Mouse (Mus musculus) kidney, postnatal 0 days (tissue): ENCODE measurements around the gene Wnt5a. TPM values are rescaled to one million over a fixed set of nuclear protein-coding genes. Genes with fewer than 3 reads are reported as not detected.

ENCODE experiments used
- ATAC-seq: fragments of 200-750 bp; cut with Nextera tagmentation; replicated peaks from 2 replicates; pipeline ENCODE4 v1.8.0; 2017; ENCODE audit warnings: low read depth, moderate number of reproducible peaks, moderate TSS enrichment, moderate library complexity; ENCODE audit not compliant: low FRiP score
- DNase-seq: peaks from one replicate; pipeline ENCODE4 v3.0.0-alpha.2; 2016; ENCODE audit warnings: low spot score
- H3K27ac ChIP-seq: fragments of 300-500 bp; sonication (generic); 2 replicates; pipeline ENCODE4 v1.5.1; 2014; ENCODE audit warnings: mild to moderate bottlenecking
- H3K27me3 ChIP-seq: fragments of 300-500 bp; sonication (generic); 2 replicates; pipeline ENCODE4 v1.6.1; 2014; ENCODE audit warnings: low read length, mixed read lengths; ENCODE audit not compliant: insufficient read depth
- H3K36me3 ChIP-seq: fragments of 300-500 bp; sonication (generic); 2 replicates; pipeline ENCODE4 v1.6.1; 2014; ENCODE audit warnings: low read length, mixed read lengths; ENCODE audit not compliant: insufficient read depth
- H3K4me1 ChIP-seq: fragments of 300-500 bp; sonication (generic); replicated peaks from 2 replicates; pipeline ENCODE4 v1.6.1; 2014; ENCODE audit warnings: antibody characterized with exemption, low read length, mixed read lengths; ENCODE audit not compliant: insufficient read depth
- H3K4me2 ChIP-seq: fragments of 300-500 bp; sonication (generic); 2 replicates; pipeline ENCODE4 v1.6.1; 2014; ENCODE audit warnings: mild to moderate bottlenecking, low read length, moderate library complexity, mixed read lengths
- H3K4me3 ChIP-seq: fragments of 300-500 bp; sonication (generic); replicated peaks from 2 replicates; pipeline ENCODE4 v1.5.1; 2014; ENCODE audit warnings: low read depth, low read length
- H3K9ac ChIP-seq: fragments of 300-500 bp; sonication (generic); 2 replicates; pipeline ENCODE4 v1.6.1; 2014; ENCODE audit warnings: low read depth, low read length
- H3K9me3 ChIP-seq: fragments of 300-500 bp; sonication (generic); replicated peaks from 2 replicates; pipeline ENCODE4 v1.6.1; 2016; ENCODE audit warnings: low read length, inconsistent platforms, mixed read lengths
- CTCF ChIP-seq: IDR thresholded peaks from 2 replicates; pipeline ENCODE4 v1.5.1; 2016; ENCODE audit warnings: antibody characterized with exemption, low read depth, mild to moderate bottlenecking, moderate library complexity
- WGBS: fragments of 180-500 bp; shearing (Covaris S2); extraction: QIAGEN DNeasy Blood & Tissue Kit; methylation state at CpG from one replicate; pipeline ENCODE4 v1.1.7; 2014; 5-methylcytosine and 5-hydroxymethylcytosine counted together
- polyA plus RNA-seq: library from polyadenylated mRNA; unstranded; fragments of >200 nt; fragmentation: Nextera tagmentation; extraction: Ambion mirVana; gene quantifications from 2 replicates; pipeline ENCODE4 v1.2.1, GENCODE M21; 2015

Wnt5a gene
- 23.3 and 25.7 TPM in 2 replicates for polyA plus RNA-seq

DNA sequence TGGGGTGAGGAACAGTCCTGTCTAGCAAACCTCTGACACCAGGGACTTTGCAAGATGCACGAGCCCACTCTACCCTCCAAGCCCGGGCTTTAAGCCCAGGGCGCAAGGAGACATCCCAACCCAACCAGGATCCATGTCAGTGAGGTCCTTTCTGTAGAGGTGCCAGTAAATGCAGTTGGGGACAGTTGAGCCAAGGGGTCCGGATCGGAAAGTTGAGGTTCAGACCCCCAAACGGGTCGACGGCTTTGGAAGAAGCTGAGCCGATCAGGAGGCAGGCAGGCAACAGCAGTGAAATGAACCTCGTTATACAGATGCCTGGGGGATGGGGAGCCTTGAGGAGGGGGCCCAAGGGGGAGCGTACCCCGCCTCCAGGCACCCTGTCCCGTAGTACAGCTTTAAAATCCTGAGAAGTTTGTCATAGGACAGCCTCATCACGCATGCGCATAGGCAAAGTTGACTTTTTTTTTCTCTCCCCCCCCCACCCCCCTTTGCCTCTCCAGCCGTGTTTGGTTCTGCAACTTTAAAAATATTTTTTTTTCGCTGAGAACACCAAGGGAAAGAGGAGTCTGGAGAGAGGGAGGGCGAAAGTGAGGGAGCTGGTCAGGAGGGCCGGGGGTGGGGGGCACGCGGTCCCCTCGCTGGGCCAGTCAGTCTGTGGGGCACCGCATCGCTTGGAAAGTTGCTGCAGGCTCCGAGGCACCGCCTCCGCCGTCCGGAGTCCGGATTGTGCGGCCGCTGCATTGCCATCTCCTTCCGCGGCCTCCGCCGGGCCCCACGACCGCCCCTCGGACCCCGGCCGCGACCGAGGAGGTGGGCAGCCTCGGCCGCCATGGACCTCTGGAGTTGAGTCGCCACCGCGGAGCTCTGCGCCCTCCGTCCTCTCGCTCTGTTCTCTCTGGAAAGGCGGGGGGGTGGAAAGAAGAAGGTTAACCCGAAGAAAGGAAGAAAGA lies at the start of gene Wnt5a:
TSS of gene Wnt5a (plus strand) at position 650 of the 950 bp plus-strand sequence.
- Histone ChIP-seq H3K9me3 (no peaks in the 10 kb centered on the region), H3K4me2 (peak within 1 kb of the TSS; percentile 86), H3K9ac (peak within 1 kb of the TSS; percentile 58), H3K4me3 (peak within 1 kb of the TSS; percentile 53), H3K27ac (peak within 1 kb of the TSS; percentile 89), H3K36me3 (no peaks in the 10 kb centered on the region), H3K4me1 (0 out of 2 replicates have a peak, but pooled peaks cover 5% of the 10 kb centered on the region), H3K27me3 (0 out of 2 replicates have a peak, but pooled peaks cover 11% of the 10 kb centered on the region)
- no peak for TF ChIP-seq CTCF
- WGBS: under 1% methylated on average over 53 of the region's 53 CpGs
- ATAC-seq (peak; percentile 38; the same call in 1 of the 2 replicates), DNase-seq (peak; percentile 75)

DNA sequence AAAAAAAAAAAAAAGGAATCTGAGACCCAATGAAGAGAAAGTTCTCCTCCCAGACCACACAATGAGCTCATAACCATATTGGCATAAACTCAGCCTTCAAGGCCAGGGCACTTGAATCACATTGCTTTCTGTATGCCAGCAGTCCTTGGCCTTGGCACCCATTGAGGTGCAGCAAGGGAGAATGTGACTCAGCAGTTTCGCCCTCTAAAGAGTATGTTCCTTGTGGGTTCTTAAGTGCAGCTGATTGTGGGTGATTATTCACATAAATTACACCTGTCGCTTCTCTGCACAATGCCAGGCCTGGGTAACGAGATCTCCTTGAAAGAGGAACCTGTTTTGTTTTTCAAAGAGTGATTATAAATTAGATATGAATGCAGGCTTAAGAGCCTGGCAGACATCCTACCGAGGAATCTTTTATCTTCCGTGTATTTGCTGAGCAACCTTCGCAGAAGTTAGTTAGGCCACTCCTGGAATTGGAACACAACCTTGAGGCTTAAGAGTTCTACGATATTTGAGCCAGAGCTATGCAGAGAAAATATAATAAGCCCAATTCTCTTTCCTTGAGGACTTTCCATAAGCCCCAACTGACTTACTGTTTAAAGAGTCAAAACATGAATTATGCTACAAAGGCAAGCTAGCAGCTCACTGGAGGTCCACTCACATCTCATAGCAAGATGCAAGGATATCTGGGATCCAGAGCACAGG lies 48.0 kb upstream of the Wnt5a start:
- Histone ChIP-seq H3K9ac (no peak overlapping the region), H3K27me3 (no peaks in the 10 kb centered on the region), H3K4me1 (no peaks in the 10 kb centered on the region), H3K36me3 (no peaks in the 10 kb centered on the region), H3K4me3 (no peak overlapping the region), H3K4me2 (no peak overlapping the region), H3K27ac (no peak overlapping the region), H3K9me3 (no peaks in the 10 kb centered on the region)
- WGBS: 63% methylated on average over 7 of the region's 7 CpGs
- ATAC-seq: no peak
- DNase-seq: no peak
- TF ChIP-seq CTCF: no peak

- Histone ChIP-seq H3K27ac (no peak overlapping the region), H3K4me3 (no peak overlapping the region), H3K4me1 (no peaks in the 10 kb centered on the region), H3K4me2 (no peak overlapping the region), H3K9me3 (no peaks in the 10 kb centered on the region), H3K36me3 (no peaks in the 10 kb centered on the region), H3K27me3 (no peaks in the 10 kb centered on the region), H3K9ac (no peak overlapping the region)
- ATAC-seq: no peak
- no peak for DNase-seq
- no peak for TF ChIP-seq CTCF
- WGBS: 76% methylated on average over 3 of the region's 3 CpGs
Observed at GRCm38 (mm10) chr14:28457428-28457827, 47.1 kb upstream of the Wnt5a start.

DNA sequence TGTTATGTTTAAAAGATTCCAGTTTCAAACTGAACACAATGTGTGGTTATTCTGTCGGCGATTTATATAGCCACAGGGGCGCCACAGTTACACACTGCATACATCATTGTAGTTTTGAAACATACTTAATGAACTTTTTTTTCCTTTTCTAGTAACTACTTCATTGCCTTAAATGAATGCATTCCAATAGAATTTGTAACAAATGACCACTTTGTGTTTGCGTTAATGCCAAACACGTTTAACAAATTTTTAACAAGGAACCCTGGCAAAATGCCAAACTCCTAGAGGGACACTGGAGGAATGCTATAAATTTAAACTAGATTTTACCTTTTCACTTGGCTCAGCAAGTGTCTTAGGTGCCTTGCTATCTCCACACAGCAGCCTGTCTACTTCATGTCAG lies 36.6 kb upstream of the Wnt5a start:
- H3K4me3 ChIP-seq: no peak overlapping the region
- 37% methylated on average over 5 of the region's 5 CpGs for WGBS
- no peaks in the 10 kb centered on the region for H3K36me3 ChIP-seq
- DNase-seq (no peak), ATAC-seq (no peak)
- no peaks in the 10 kb centered on the region for H3K4me1 ChIP-seq
- no peak overlapping the region for H3K27ac ChIP-seq
- no peaks in the 10 kb centered on the region for H3K27me3 ChIP-seq
- H3K4me2 ChIP-seq: no peak overlapping the region
- no peak for TF ChIP-seq CTCF
- no peaks in the 10 kb centered on the region for H3K9me3 ChIP-seq
- H3K9ac ChIP-seq: no peak overlapping the region

- ATAC-seq (no peak), DNase-seq (no peak)
- H3K4me3 ChIP-seq: no peak overlapping the region
- H3K27me3 ChIP-seq: no peaks in the 10 kb centered on the region
- WGBS: 14% methylated on average over 4 of the region's 4 CpGs
- no peaks in the 10 kb centered on the region for H3K9me3 ChIP-seq
- H3K9ac ChIP-seq: no peak overlapping the region
- H3K4me2 ChIP-seq: no peak overlapping the region
- H3K27ac ChIP-seq: no peak overlapping the region
- no peak for TF ChIP-seq CTCF
- H3K36me3 ChIP-seq: no peaks in the 10 kb centered on the region
- H3K4me1 ChIP-seq: no peaks in the 10 kb centered on the region
Observed at GRCm38 (mm10) chr14:28469696-28470095, 34.9 kb upstream of the Wnt5a start.

GRCm38 (mm10) chr14:28470212-28470611 lies 34.3 kb upstream of the Wnt5a start:
- H3K4me2 ChIP-seq: no peak overlapping the region
- H3K36me3 ChIP-seq: no peaks in the 10 kb centered on the region
- no peak overlapping the region for H3K27ac ChIP-seq
- no peak overlapping the region for H3K4me3 ChIP-seq
- ATAC-seq: no peak
- WGBS: 19% methylated on average over 6 of the region's 6 CpGs
- H3K9me3 ChIP-seq: no peaks in the 10 kb centered on the region
- H3K27me3 ChIP-seq: no peaks in the 10 kb centered on the region
- DNase-seq: no peak
- no peak overlapping the region for H3K9ac ChIP-seq
- H3K4me1 ChIP-seq: no peaks in the 10 kb centered on the region
- no peak for TF ChIP-seq CTCF
